Mouse (Mus musculus): Measurements from ENCODE around the gene Nutm2. TPM values are rescaled to one million over a fixed set of nuclear protein-coding genes. Genes with fewer than 3 reads are reported as not detected.
A peak's percentile ranks its signal among the peaks of the same experiment; 100 is the strongest.
"Not testable (repeated sequence)": the region's sequence is repeated elsewhere in the genome, so short reads cannot be mapped to it uniquely, and the experiment has no call there.

Nutm2 gene
- polyA plus RNA-seq, 2 experiments = not detected

GRCm38 (mm10) chr13:50464621-50465562 lies 2.2 kb upstream of the Nutm2 start:
- Histone ChIP-seq H3K36me3 (replicated peaks; ENCODE audit: control insufficient read depth, insufficient read depth, low read depth) (no peaks in the 10 kb centered on the region), H3K27me3 (ENCODE audit: control insufficient read depth, insufficient read depth, low read length) (no peaks in the 10 kb centered on the region), H3K9ac (replicated peaks) (no peak overlapping the region), H3K9me3 (ENCODE audit: control insufficient read depth, low read length) (no peaks in the 10 kb centered on the region), H3K27ac (no peak overlapping the region), H3K4me3 (ENCODE audit: insufficient read depth in 1 of 2, low read depth in 2 of 2, low read length in 2 of 2) (no peak overlapping the region), H3K4me2 (ENCODE audit: low read depth) (no peak overlapping the region), H3K4me1 (replicated peaks; ENCODE audit: control insufficient read depth in 2 of 2, insufficient read depth in 2 of 2, low read length in 1 of 2) (no peaks in the 10 kb centered on the region)
- TF ChIP-seq EP300 (IDR thresholded peaks at IDR 0.05; ENCODE audit: low read depth) (no peak), CTCF (IDR thresholded peaks at IDR 0.05; ENCODE audit: low read depth) (peak; percentile 13; the same call in 1 of the 2 replicates)
- WGBS (ENCODE audit: insufficient replicate concordance) = 31% methylated on average over 27 of the region's 27 CpGs
- ATAC-seq (ENCODE audit: insufficient read depth) (no peak), DNase-seq (ENCODE audit: low read depth in 3 of 3, low spot score in 3 of 3) (no peak)

GRCm38 (mm10) chr13:50488510-50488909 lies 21.4 kb downstream of the Nutm2 start:
- H3K9ac ChIP-seq (replicated peaks); H3K36me3 ChIP-seq (replicated peaks; ENCODE audit: control insufficient read depth, insufficient read depth, low read depth); ATAC-seq (ENCODE audit: insufficient read depth); H3K27me3 ChIP-seq (ENCODE audit: control insufficient read depth, insufficient read depth, low read length); DNase-seq (ENCODE audit: low read depth in 3 of 3, low spot score in 3 of 3); H3K4me3 ChIP-seq (ENCODE audit: insufficient read depth in 1 of 2, low read depth in 2 of 2, low read length in 2 of 2); H3K27ac ChIP-seq; H3K9me3 ChIP-seq (ENCODE audit: control insufficient read depth, low read length); H3K4me2 ChIP-seq (ENCODE audit: low read depth); H3K4me1 ChIP-seq (replicated peaks; ENCODE audit: control insufficient read depth in 2 of 2, insufficient read depth in 2 of 2, low read length in 1 of 2): not testable (repeated sequence)

- not testable (repeated sequence) for H3K4me3 ChIP-seq (ENCODE audit: insufficient read depth in 1 of 2, low read depth in 2 of 2, low read length in 2 of 2); DNase-seq (ENCODE audit: low read depth in 3 of 3, low spot score in 3 of 3); H3K4me1 ChIP-seq (replicated peaks; ENCODE audit: control insufficient read depth in 2 of 2, insufficient read depth in 2 of 2, low read length in 1 of 2); H3K27me3 ChIP-seq (ENCODE audit: control insufficient read depth, insufficient read depth, low read length); H3K27ac ChIP-seq; H3K9me3 ChIP-seq (ENCODE audit: control insufficient read depth, low read length); ATAC-seq (ENCODE audit: insufficient read depth); H3K36me3 ChIP-seq (replicated peaks; ENCODE audit: control insufficient read depth, insufficient read depth, low read depth); H3K4me2 ChIP-seq (ENCODE audit: low read depth); H3K9ac ChIP-seq (replicated peaks)
- WGBS (ENCODE audit: insufficient replicate concordance) = 60% methylated on average over 9 of the region's 9 CpGs
Measured at GRCm38 (mm10) chr13:50510470-50511343, 43.6 kb downstream of the Nutm2 start.

Other genes starting within 250 kb of the Nutm2 start
- not detected in 2 replicates for gene Gm906, start 217.0 kb upstream of the Nutm2 start, polyA plus RNA-seq (2012; rRNA removed)
- gene Gm906, start 217.0 kb upstream of the Nutm2 start, polyA plus RNA-seq (2014; fragmentation: Nextera tagmentation; extraction: Ambion mirVana) = not detected in 2 replicates
- gene Fbxw17, start 49.4 kb upstream of the Nutm2 start, polyA plus RNA-seq (2012; rRNA removed) = 2.7 and 3.5 TPM in 2 replicates
- gene Fbxw17, start 49.4 kb upstream of the Nutm2 start, polyA plus RNA-seq (2014; fragmentation: Nextera tagmentation; extraction: Ambion mirVana) = 3.4 and 4.4 TPM in 2 replicates
- gene Gm47429, start 23.4 kb upstream of the Nutm2 start, polyA plus RNA-seq (2012; rRNA removed) = not detected in 2 replicates
- gene Gm47429, start 23.4 kb upstream of the Nutm2 start, polyA plus RNA-seq (2014; fragmentation: Nextera tagmentation; extraction: Ambion mirVana) = not detected in 2 replicates
- gene Gm904, start 175.9 kb downstream of the Nutm2 start, polyA plus RNA-seq (2012; rRNA removed) = not detected in 2 replicates
- not detected in 2 replicates for gene Gm904, start 175.9 kb downstream of the Nutm2 start, polyA plus RNA-seq (2014; fragmentation: Nextera tagmentation; extraction: Ambion mirVana)
- gene Gm8765, start 231.0 kb downstream of the Nutm2 start, polyA plus RNA-seq (2012; rRNA removed) = not detected in 2 replicates
- gene Gm8765, start 231.0 kb downstream of the Nutm2 start, polyA plus RNA-seq (2014; fragmentation: Nextera tagmentation; extraction: Ambion mirVana) = not detected in 2 replicates

Data from liver, embryonic 14.5 days (tissue).